Mouse (Mus musculus) stomach, embryonic 15.5 days (tissue): ENCODE data around the gene Bcat1. TPM values are rescaled to one million over a fixed set of nuclear protein-coding genes. Genes with fewer than 3 reads are reported as not detected.

ENCODE experiments used
- ATAC-seq: fragments of 200-750 bp; cut with Nextera tagmentation; 2 replicates; pipeline ENCODE4 v1.8.0; 2017; ENCODE audit warnings: low read depth, moderate number of reproducible peaks, moderate TSS enrichment; ENCODE audit not compliant: insufficient read depth, low FRiP score
- H3K27ac ChIP-seq: fragments of 300-500 bp; sonication (generic); 2 replicates; pipeline ENCODE4 v1.5.1; 2015; ENCODE audit warnings: mild to moderate bottlenecking, inconsistent platforms
- H3K27me3 ChIP-seq: fragments of 300-500 bp; sonication (generic); replicated peaks from 2 replicates; pipeline ENCODE4 v1.6.1; 2015; ENCODE audit warnings: inconsistent platforms
- H3K36me3 ChIP-seq: fragments of 300-500 bp; sonication (generic); 2 replicates; pipeline ENCODE4 v1.6.1; 2015; ENCODE audit warnings: inconsistent platforms
- H3K4me1 ChIP-seq: fragments of 300-500 bp; sonication (generic); 2 replicates; pipeline ENCODE4 v1.6.1; 2015; ENCODE audit warnings: inconsistent platforms
- H3K4me2 ChIP-seq: fragments of 300-500 bp; sonication (generic); 2 replicates; pipeline ENCODE4 v1.6.1; 2015; ENCODE audit warnings: mild to moderate bottlenecking, inconsistent platforms
- H3K4me3 ChIP-seq: fragments of 300-500 bp; sonication (generic); replicated peaks from 2 replicates; pipeline ENCODE4 v1.5.1; 2015; ENCODE audit warnings: inconsistent platforms
- H3K9ac ChIP-seq: fragments of 300-500 bp; sonication (generic); 2 replicates; pipeline ENCODE4 v1.6.1; 2015; ENCODE audit warnings: inconsistent platforms
- H3K9me3 ChIP-seq: fragments of 300-500 bp; sonication (generic); 2 replicates; pipeline ENCODE4 v1.6.1; 2016; ENCODE audit warnings: inconsistent platforms
- WGBS: fragments of 180-500 bp; shearing (Covaris S2); methylation state at CpG from one replicate; pipeline ENCODE4 v1.1.7; 2015; 5-methylcytosine and 5-hydroxymethylcytosine counted together
- polyA plus RNA-seq: library from polyadenylated mRNA; unstranded; fragments of >200 nt; fragmentation: Nextera tagmentation; extraction: Ambion mirVana; gene quantifications from 2 replicates; pipeline ENCODE4 v1.2.1, GENCODE M21; 2015

Bcat1 gene
- polyA plus RNA-seq, 1 experiment from 2014 or later, result 11.8 TPM

GRCm38 (mm10) chr6:145017508-145017907 is 58.5 kb downstream of the Bcat1 start:
- no peak overlapping the region for H3K27ac ChIP-seq
- H3K9me3 ChIP-seq, result no peaks in the 10 kb centered on the region
- WGBS, result 83% methylated on average over 4 of the region's 4 CpGs
- H3K4me1 ChIP-seq, result no peaks in the 10 kb centered on the region
- H3K36me3 ChIP-seq, result no peaks in the 10 kb centered on the region
- H3K9ac ChIP-seq, result no peak overlapping the region
- H3K4me3 ChIP-seq, result no peak overlapping the region
- H3K27me3 ChIP-seq, result no peaks in the 10 kb centered on the region
- no peak for ATAC-seq
- no peak overlapping the region for H3K4me2 ChIP-seq

GRCm38 (mm10) chr6:145016639-145017038 is 59.3 kb downstream of the Bcat1 start:
- Histone ChIP-seq H3K27ac (no peak overlapping the region), H3K36me3 (no peaks in the 10 kb centered on the region), H3K4me2 (no peak overlapping the region), H3K4me3 (no peak overlapping the region), H3K9me3 (no peaks in the 10 kb centered on the region), H3K4me1 (0 out of 2 replicates have a peak, but pooled peaks cover 3% of the 10 kb centered on the region), H3K9ac (no peak overlapping the region), H3K27me3 (no peaks in the 10 kb centered on the region)
- 94% methylated on average over 16 of the region's 16 CpGs for WGBS
- no peak for ATAC-seq

- Histone ChIP-seq H3K4me3 (no peak overlapping the region), H3K27ac (no peak overlapping the region), H3K27me3 (no peaks in the 10 kb centered on the region), H3K4me1 (0 out of 2 replicates have a peak, but pooled peaks cover 3% of the 10 kb centered on the region), H3K9me3 (no peaks in the 10 kb centered on the region), H3K9ac (no peak overlapping the region), H3K36me3 (no peaks in the 10 kb centered on the region), H3K4me2 (no peak overlapping the region)
- 95% methylated on average over 2 of the region's 2 CpGs for WGBS
- no peak for ATAC-seq
Observed at GRCm38 (mm10) chr6:145014944-145015343, 61.0 kb downstream of the Bcat1 start.

GRCm38 (mm10) chr6:145012699-145013098 is 63.3 kb downstream of the Bcat1 start:
- WGBS, result 50% methylated on average over 8 of the region's 8 CpGs
- Histone ChIP-seq H3K4me1 (0 out of 2 replicates have a peak, but pooled peaks cover 3% of the 10 kb centered on the region), H3K36me3 (no peaks in the 10 kb centered on the region), H3K4me2 (0 out of 2 replicates have a peak overlapping the region, but pooled peaks have one; percentile 10), H3K4me3 (no peak overlapping the region), H3K9ac (no peak overlapping the region), H3K9me3 (no peaks in the 10 kb centered on the region), H3K27ac (no peak overlapping the region; the same call in 1 of the 2 replicates), H3K27me3 (no peaks in the 10 kb centered on the region)
- ATAC-seq, result peak; percentile 22; the same call in 1 of the 2 replicates

GRCm38 (mm10) chr6:145011141-145011540 is 64.8 kb downstream of the Bcat1 start:
- no peaks in the 10 kb centered on the region for H3K27me3 ChIP-seq
- no peak for ATAC-seq
- WGBS, result 80% methylated on average over 8 of the region's 8 CpGs

GRCm38 (mm10) chr6:145009859-145010818 is 65.8 kb downstream of the Bcat1 start:
- Histone ChIP-seq H3K4me2 (no peak overlapping the region), H3K27me3 (no peaks in the 10 kb centered on the region), H3K27ac (no peak overlapping the region), H3K9me3 (no peaks in the 10 kb centered on the region), H3K36me3 (no peaks in the 10 kb centered on the region), H3K9ac (no peak overlapping the region), H3K4me3 (no peak overlapping the region), H3K4me1 (0 out of 2 replicates have a peak, but pooled peaks cover 3% of the 10 kb centered on the region)
- WGBS, result 75% methylated on average over 8 of the region's 8 CpGs
- ATAC-seq, result no peak

More at GRCm38 (mm10) chr6:145011141-145011540, 64.8 kb downstream of the Bcat1 start:
- 0 out of 2 replicates have a peak, but pooled peaks cover 3% of the 10 kb centered on the region for H3K4me1 ChIP-seq
- no peaks in the 10 kb centered on the region for H3K36me3 ChIP-seq
- no peak overlapping the region for H3K4me3 ChIP-seq
- H3K9ac ChIP-seq, result no peak overlapping the region
- no peak overlapping the region for H3K4me2 ChIP-seq
- H3K27ac ChIP-seq, result no peak overlapping the region
- H3K9me3 ChIP-seq, result no peaks in the 10 kb centered on the region

GRCm38 (mm10) chr6:145003459-145003858 is 72.5 kb downstream of the Bcat1 start:
- Histone ChIP-seq H3K4me3 (no peak overlapping the region), H3K4me1 (no peaks in the 10 kb centered on the region), H3K27me3 (no peaks in the 10 kb centered on the region), H3K4me2 (no peak overlapping the region), H3K9me3 (no peaks in the 10 kb centered on the region), H3K9ac (no peak overlapping the region), H3K36me3 (no peaks in the 10 kb centered on the region), H3K27ac (no peak overlapping the region)
- no peak for ATAC-seq

- Histone ChIP-seq H3K4me3 (no peak overlapping the region), H3K4me1 (no peaks in the 10 kb centered on the region), H3K9ac (no peak overlapping the region), H3K36me3 (no peaks in the 10 kb centered on the region), H3K9me3 (no peaks in the 10 kb centered on the region), H3K27ac (no peak overlapping the region), H3K27me3 (no peaks in the 10 kb centered on the region), H3K4me2 (no peak overlapping the region)
- ATAC-seq, result no peak
- 72% methylated on average over 13 of the region's 14 CpGs for WGBS
Observed at GRCm38 (mm10) chr6:145002094-145002936, 73.7 kb downstream of the Bcat1 start.

- ATAC-seq, result no peak
- Histone ChIP-seq H3K4me3 (no peak overlapping the region), H3K4me2 (no peak overlapping the region), H3K36me3 (no peaks in the 10 kb centered on the region), H3K9me3 (no peaks in the 10 kb centered on the region), H3K27ac (no peak overlapping the region), H3K9ac (no peak overlapping the region), H3K4me1 (no peaks in the 10 kb centered on the region), H3K27me3 (no peaks in the 10 kb centered on the region)
- 73% methylated on average over 6 of the region's 6 CpGs for WGBS
Observed at GRCm38 (mm10) chr6:145001493-145001892, 74.5 kb downstream of the Bcat1 start.

- Histone ChIP-seq H3K36me3 (no peaks in the 10 kb centered on the region), H3K27ac (no peak overlapping the region), H3K27me3 (no peaks in the 10 kb centered on the region), H3K9ac (no peak overlapping the region), H3K4me3 (no peak overlapping the region), H3K9me3 (no peaks in the 10 kb centered on the region), H3K4me2 (no peak overlapping the region), H3K4me1 (no peaks in the 10 kb centered on the region)
- WGBS, result 83% methylated on average over 3 of the region's 3 CpGs
- no peak; the same call in 1 of the 2 replicates for ATAC-seq
Observed at GRCm38 (mm10) chr6:144997229-144997628, 78.8 kb downstream of the Bcat1 start.

GRCm38 (mm10) chr6:144992111-144992510 is 83.9 kb downstream of the Bcat1 start:
- no peak for ATAC-seq
- H3K27ac ChIP-seq, result no peak overlapping the region
- no peak overlapping the region for H3K4me2 ChIP-seq
- H3K4me3 ChIP-seq, result no peak overlapping the region
- WGBS, result 40% methylated on average over 3 of the region's 3 CpGs
- no peaks in the 10 kb centered on the region for H3K27me3 ChIP-seq
- H3K9ac ChIP-seq, result no peak overlapping the region
- H3K36me3 ChIP-seq, result no peaks in the 10 kb centered on the region
- H3K4me1 ChIP-seq, result no peaks in the 10 kb centered on the region
- no peaks in the 10 kb centered on the region for H3K9me3 ChIP-seq
